Mouse (Mus musculus) ES-E14 (cell line): Measurements from ENCODE around the gene Tubb1. TPM values are rescaled to one million over a fixed set of nuclear protein-coding genes. Genes with fewer than 3 reads are reported as not detected.

Experiments used
- DNase-seq: peaks from one replicate; pipeline ENCODE4 v3.0.0-alpha.2; 2013; ENCODE audit warnings: low read depth, low spot score
- H3K27ac ChIP-seq: 2 replicates; pipeline ENCODE4 v1.5.1; 2012; ENCODE audit warnings: low read depth, mild to moderate bottlenecking, low read length, moderate library complexity, mixed read lengths; ENCODE audit not compliant: poor library complexity, insufficient read depth, severe bottlenecking
- H3K36me3 ChIP-seq: 2 replicates; pipeline ENCODE4 v1.6.1; 2012; ENCODE audit warnings: mild to moderate bottlenecking, low read length, moderate library complexity, mixed read lengths; ENCODE audit not compliant: control insufficient read depth, poor library complexity, insufficient read depth, severe bottlenecking
- H3K4me1 ChIP-seq, 2 experiments: fragments of 150-350 bp in 1 of 2; sonication (generic) in 1 of 2; 2 replicates each; pipeline ENCODE4 v1.6.1; 2012; ENCODE audit warnings: low read length in 2 of 2, mild to moderate bottlenecking in 1 of 2, mixed read lengths in 1 of 2; ENCODE audit not compliant: control insufficient read depth in 2 of 2, insufficient read depth in 2 of 2, poor library complexity in 1 of 2
- H3K4me3 ChIP-seq, 2 experiments: fragments of 150-350 bp in 1 of 2; sonication (generic) in 1 of 2; 2 replicates each; pipeline ENCODE4 v1.5.1; 2012; ENCODE audit warnings: low read length in 2 of 2, low read depth in 1 of 2, mild to moderate bottlenecking in 1 of 2, mixed read lengths in 1 of 2; ENCODE audit not compliant: insufficient read depth in 1 of 2, poor library complexity in 1 of 2, severe bottlenecking in 1 of 2
- H3K9ac ChIP-seq: 2 replicates; pipeline ENCODE4 v1.6.1; 2012; ENCODE audit warnings: low read depth, mild to moderate bottlenecking, low read length, mixed read lengths; ENCODE audit not compliant: poor library complexity, insufficient read depth, severe bottlenecking
- H3K9me3 ChIP-seq: fragments of 150-350 bp; sonication (generic); 2 replicates; pipeline ENCODE4 v1.6.1; 2012; ENCODE audit warnings: low read depth, mild to moderate bottlenecking, low read length; ENCODE audit not compliant: control insufficient read depth, insufficient read depth
- CHD2 ChIP-seq: IDR thresholded peaks from 2 replicates; pipeline ENCODE4 v1.6.1; 2014; ENCODE audit warnings: mild to moderate bottlenecking, low read depth, low read length, inconsistent platforms
- HCFC1 ChIP-seq: IDR thresholded peaks from 2 replicates; pipeline ENCODE4 v1.6.1; 2012; ENCODE audit warnings: low read length, inconsistent platforms, borderline replicate concordance; ENCODE audit not compliant: insufficient read depth
- MAFK ChIP-seq: IDR thresholded peaks from 2 replicates; pipeline ENCODE4 v1.6.1; 2014; ENCODE audit warnings: mild to moderate bottlenecking, low read depth, low read length, inconsistent platforms; ENCODE audit not compliant: insufficient read depth
- ZC3H11A ChIP-seq: IDR thresholded peaks from 2 replicates; pipeline ENCODE4 v1.6.1; 2012; ENCODE audit warnings: low read depth, mild to moderate bottlenecking, inconsistent platforms, low read length, borderline replicate concordance
- ZNF384 ChIP-seq: IDR thresholded peaks from 2 replicates; pipeline ENCODE4 v1.6.1; 2012; ENCODE audit warnings: low read depth, low read length, inconsistent platforms
- in situ Hi-C, 2 experiments: fragments of 600-800 bp; cut with MboI; formaldehyde crosslinking; loops; one replicate each; pipeline ENCODE4 v1.15.1; 2025; ENCODE audit warnings: low sequenced_read_pairs in 2 of 2, inconsistent platforms in 1 of 2; ENCODE audit not compliant: unreplicated experiment in 2 of 2
- total RNA-seq: library from RNA; depleted of rRNA; stranded (reverse); fragments of 300-350 nt; gene quantifications from 2 replicates; pipeline ENCODE4 v1.2.3, GENCODE M21; 2012

Gene Tubb1
- total RNA-seq, 1 experiment, result 0.18 TPM

DNA sequence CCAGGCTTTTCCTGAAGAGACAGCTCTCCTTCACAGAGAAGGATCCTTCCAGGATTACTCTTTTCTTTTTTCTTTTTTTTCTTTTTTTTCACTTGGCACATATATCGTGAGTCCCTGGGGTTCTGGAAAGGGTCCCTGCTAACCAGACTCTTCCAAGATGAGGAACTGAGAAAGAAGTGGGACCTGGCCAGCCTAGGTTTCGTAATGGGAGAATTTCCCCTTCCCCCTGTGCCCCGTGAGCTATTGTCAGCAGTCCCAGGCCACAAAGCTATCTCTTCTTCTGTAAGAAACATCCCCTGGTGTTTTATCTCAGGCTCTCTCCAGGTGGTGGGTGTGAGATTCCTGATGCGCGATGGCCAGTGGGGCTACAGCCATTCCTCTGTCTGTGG is 11.1 kb upstream of the Tubb1 start:
- DNase-seq, result no peak
- TF ChIP-seq CHD2 (no peak), ZNF384 (no peak), MAFK (no peak), ZC3H11A (no peak), HCFC1 (no peak)
- Histone ChIP-seq H3K4me1 (peaks cover 0 to 19% of the 10 kb centered on the region in 2 experiments; a peak in 2 of 4 replicates), H3K9me3 (no peaks in the 10 kb centered on the region), H3K9ac (no peak overlapping the region), H3K27ac (no peak overlapping the region), H3K36me3 (peaks cover 15% of the 10 kb centered on the region), H3K4me3 (no peak overlapping the region; a peak in 1 of 4 replicates)
- in situ Hi-C loops, result no loop called here

- H3K4me3 ChIP-seq, result no peak overlapping the region
- peaks cover 11% of the 10 kb centered on the region; the same call in 1 of the 2 replicates for H3K36me3 ChIP-seq
- in situ Hi-C loops, result no loop called here
- peaks cover 0 to 15% of the 10 kb centered on the region in 2 experiments; a peak in 2 of 4 replicates for H3K4me1 ChIP-seq
- no peak for DNase-seq
- no peak overlapping the region for H3K9ac ChIP-seq
- no peak overlapping the region for H3K27ac ChIP-seq
- H3K9me3 ChIP-seq, result no peaks in the 10 kb centered on the region
- TF ChIP-seq ZNF384, result no peak
- TF ChIP-seq CHD2, result no peak
Observed at GRCm38 (mm10) chr2:174439961-174440360, 10.5 kb upstream of the Tubb1 start.

- Histone ChIP-seq H3K4me3 (no peak overlapping the region), H3K9ac (no peak overlapping the region), H3K27ac (no peak overlapping the region), H3K4me1 (peaks cover 0 to 15% of the 10 kb centered on the region in 2 experiments; a peak in 2 of 4 replicates), H3K9me3 (no peaks in the 10 kb centered on the region), H3K36me3 (peaks cover 6% of the 10 kb centered on the region; the same call in 1 of the 2 replicates)
- DNase-seq, result no peak
- no peak for TF ChIP-seq ZNF384
- TF ChIP-seq MAFK, result no peak
- no peak for TF ChIP-seq ZC3H11A
- no peak for TF ChIP-seq HCFC1
- no peak for TF ChIP-seq CHD2
- in situ Hi-C loops, result no loop called here
Observed at GRCm38 (mm10) chr2:174441898-174442297, 8.6 kb upstream of the Tubb1 start.

- in situ Hi-C loops, result no loop called here
- H3K9me3 ChIP-seq, result no peaks in the 10 kb centered on the region
- H3K36me3 ChIP-seq, result peaks cover 2% of the 10 kb centered on the region; the same call in 1 of the 2 replicates
- no peak overlapping the region for H3K4me3 ChIP-seq
- TF ChIP-seq CHD2, result no peak
- TF ChIP-seq MAFK, result no peak
- no peak for TF ChIP-seq ZNF384
- TF ChIP-seq HCFC1, result no peak
- TF ChIP-seq ZC3H11A, result no peak
- H3K4me1 ChIP-seq, result peaks cover 0 to 13% of the 10 kb centered on the region in 2 experiments; a peak in 2 of 4 replicates
- H3K27ac ChIP-seq, result no peak overlapping the region
- no peak overlapping the region for H3K9ac ChIP-seq
- DNase-seq, result no peak
Observed at GRCm38 (mm10) chr2:174442460-174442859, 8.0 kb upstream of the Tubb1 start.

DNA sequence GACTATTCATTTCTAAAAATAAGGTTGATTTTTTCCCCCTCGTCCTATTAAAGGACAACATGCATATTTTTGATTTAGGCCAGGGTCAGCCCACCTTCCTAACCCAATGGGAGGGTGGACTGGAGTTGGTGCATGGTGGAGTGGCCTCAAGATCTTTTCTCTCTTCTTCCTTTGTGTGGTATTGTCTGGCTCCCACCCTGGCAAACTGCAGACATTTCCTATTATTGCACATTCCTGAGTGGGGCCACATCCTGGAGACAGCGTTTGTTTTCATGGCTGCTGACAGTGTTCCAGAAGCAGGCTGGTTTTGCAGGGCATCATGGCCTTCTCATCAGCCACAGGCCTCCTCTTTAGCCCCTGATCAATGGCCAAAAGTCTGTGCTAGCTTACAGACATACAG is 7.4 kb upstream of the Tubb1 start:
- DNase-seq, result no peak
- no peak overlapping the region for H3K9ac ChIP-seq
- H3K4me1 ChIP-seq, result peaks cover 0 to 7% of the 10 kb centered on the region in 2 experiments; a peak in 2 of 4 replicates
- no peaks in the 10 kb centered on the region for H3K9me3 ChIP-seq
- H3K4me3 ChIP-seq, result no peak overlapping the region
- in situ Hi-C loops, result no loop called here
- TF ChIP-seq CHD2 (no peak), ZNF384 (no peak), MAFK (no peak), ZC3H11A (no peak), HCFC1 (no peak)
- H3K36me3 ChIP-seq, result no peaks in the 10 kb centered on the region
- H3K27ac ChIP-seq, result no peak overlapping the region
